Mouse (Mus musculus): ENCODE data around the gene Treml4. TPM values are rescaled to one million over a fixed set of nuclear protein-coding genes. Genes with fewer than 3 reads are reported as not detected.

Gene Treml4
- 0.35 and 0.56 TPM in 2 replicates for total RNA-seq (2012; rRNA removed)
- polyA plus RNA-seq (2012; ENCODE audit: insufficient read depth in 1 of 2, insufficient read length in 2 of 2, low read depth in 1 of 2, low replicate concordance in 2 of 2, missing spikeins in 1 of 2) = 1 to 10 TPM in 1 of 2 experiments, not detected in 1; 1.4 TPM

- H3K4me1 ChIP-seq (ENCODE audit: control insufficient read depth in 1 of 2, insufficient read depth in 2 of 2, low read length in 2 of 2) = peaks cover 0 to 23% of the 10 kb centered on the region in 2 experiments; a peak in 3 of 4 replicates
- H3K27me3 ChIP-seq (ENCODE audit: control insufficient read depth in 1 of 2, insufficient read depth in 2 of 2, low read length in 2 of 2) = no peaks in the 10 kb centered on the region
- H3K4me3 ChIP-seq (ENCODE audit: control insufficient read depth in 1 of 2, insufficient read depth in 1 of 2, low read depth in 2 of 2, low read length in 2 of 2) = no peak within 1 kb of the TSS
- H3K9me3 ChIP-seq (replicated peaks; ENCODE audit: insufficient read depth, low read length) = no peaks in the 10 kb centered on the region
- TF ChIP-seq MYC (IDR thresholded peaks at IDR 0.05; ENCODE audit: low read depth, low read length) (no peak), UBTF (IDR thresholded peaks at IDR 0.05; ENCODE audit: borderline replicate concordance, insufficient read depth, low read depth, low read length) (no peak), ZNF384 (IDR thresholded peaks at IDR 0.05; ENCODE audit: low read depth, low read length) (peak; percentile 54; the same call in 1 of the 2 replicates)
- H3K36me3 ChIP-seq (ENCODE audit: control insufficient read depth in 1 of 2, insufficient read depth in 2 of 2, low read length in 2 of 2) = peaks cover 0 to 22% of the 10 kb centered on the region in 2 experiments; a peak in 2 of 4 replicates
- no peak within 1 kb of the TSS for H3K27ac ChIP-seq (ENCODE audit: control insufficient read depth, low read depth, low read length)
- H3K79me2 ChIP-seq (ENCODE audit: control insufficient read depth, insufficient read depth, low read length, poor library complexity) = no peaks in the 10 kb centered on the region
- H3K9ac ChIP-seq (ENCODE audit: control insufficient read depth, low read depth, low read length, poor library complexity, severe bottlenecking) = no peak within 1 kb of the TSS
- DNase-seq (ENCODE audit: low read depth, low spot score) = no peak
Observed at GRCm38 (mm10) chr17:48263741-48264362, at the start of gene Treml4. Treml4 (plus strand) TSS chr17:48264295.

DNA sequence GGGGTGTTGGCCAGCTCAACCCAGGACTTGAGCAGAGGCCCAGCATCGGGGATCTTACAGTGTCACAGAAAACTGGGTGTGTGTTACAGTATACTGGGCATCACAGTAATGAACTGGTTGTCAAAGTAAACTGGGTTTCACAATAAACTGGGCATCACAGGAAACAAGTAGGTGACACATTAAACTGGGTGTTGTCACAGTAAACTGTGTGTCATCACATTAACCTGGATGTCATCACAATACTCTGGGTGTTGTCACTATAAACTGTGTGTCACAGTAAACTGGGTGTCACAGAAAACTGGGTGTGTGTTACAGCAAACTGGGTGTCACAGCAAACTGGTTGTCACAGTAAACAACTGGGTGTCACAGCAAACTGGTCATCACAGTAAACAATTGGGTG lies 48.7 kb upstream of the Treml4 start:
- Histone ChIP-seq H3K9ac (ENCODE audit: control insufficient read depth, low read depth, low read length, poor library complexity, severe bottlenecking) (no peak overlapping the region), H3K9me3 (replicated peaks; ENCODE audit: insufficient read depth, low read length) (no peaks in the 10 kb centered on the region), H3K4me3 (ENCODE audit: control insufficient read depth in 1 of 2, insufficient read depth in 1 of 2, low read depth in 2 of 2, low read length in 2 of 2) (no peak overlapping the region), H3K36me3 (ENCODE audit: control insufficient read depth in 1 of 2, insufficient read depth in 2 of 2, low read length in 2 of 2) (no peaks in the 10 kb centered on the region), H3K79me2 (ENCODE audit: control insufficient read depth, insufficient read depth, low read length, poor library complexity) (no peaks in the 10 kb centered on the region), H3K4me1 (ENCODE audit: control insufficient read depth in 1 of 2, insufficient read depth in 2 of 2, low read length in 2 of 2) (no peaks in the 10 kb centered on the region), H3K27ac (ENCODE audit: control insufficient read depth, low read depth, low read length) (no peak overlapping the region), H3K27me3 (ENCODE audit: control insufficient read depth in 1 of 2, insufficient read depth in 2 of 2, low read length in 2 of 2) (no peaks in the 10 kb centered on the region)
- no peak for TF ChIP-seq ZNF384 (IDR thresholded peaks at IDR 0.05; ENCODE audit: low read depth, low read length)
- no peak for TF ChIP-seq ZKSCAN1 (IDR thresholded peaks at IDR 0.05; ENCODE audit: low read depth, low read length)
- no peak for TF ChIP-seq USF2 (IDR thresholded peaks at IDR 0.05; ENCODE audit: borderline replicate concordance in 1 of 2, insufficient read depth in 1 of 2, low read depth in 1 of 2, low read length in 2 of 2)
- no peak for TF ChIP-seq TCF12 (IDR thresholded peaks at IDR 0.05; ENCODE audit: low read depth, low read length)
- TF ChIP-seq ELF1 (IDR thresholded peaks at IDR 0.05; ENCODE audit: low read depth, low read length) = no peak
- no peak for DNase-seq (ENCODE audit: low read depth, low spot score)

- Histone ChIP-seq H3K36me3 (ENCODE audit: control insufficient read depth in 1 of 2, insufficient read depth in 2 of 2, low read length in 2 of 2) (no peaks in the 10 kb centered on the region), H3K9me3 (replicated peaks; ENCODE audit: insufficient read depth, low read length) (no peaks in the 10 kb centered on the region), H3K27ac (ENCODE audit: control insufficient read depth, low read depth, low read length) (no peak overlapping the region), H3K4me1 (ENCODE audit: control insufficient read depth in 1 of 2, insufficient read depth in 2 of 2, low read length in 2 of 2) (no peaks in the 10 kb centered on the region), H3K79me2 (ENCODE audit: control insufficient read depth, insufficient read depth, low read length, poor library complexity) (no peaks in the 10 kb centered on the region), H3K27me3 (ENCODE audit: control insufficient read depth in 1 of 2, insufficient read depth in 2 of 2, low read length in 2 of 2) (peaks cover 0 to 6% of the 10 kb centered on the region in 2 experiments; a peak in 2 of 4 replicates), H3K4me3 (ENCODE audit: control insufficient read depth in 1 of 2, insufficient read depth in 1 of 2, low read depth in 2 of 2, low read length in 2 of 2) (no peak overlapping the region), H3K9ac (ENCODE audit: control insufficient read depth, low read depth, low read length, poor library complexity, severe bottlenecking) (no peak overlapping the region)
- DNase-seq (ENCODE audit: low read depth, low spot score) = no peak
- TF ChIP-seq ZNF384 (IDR thresholded peaks at IDR 0.05; ENCODE audit: low read depth, low read length) = no peak
- no peak for TF ChIP-seq MAX (IDR thresholded peaks at IDR 0.05; ENCODE audit: low read length)
- TF ChIP-seq RCOR1 (IDR thresholded peaks at IDR 0.05; ENCODE audit: low read depth, low read length) = no peak
- TF ChIP-seq NELFE (IDR thresholded peaks at IDR 0.05; ENCODE audit: low read depth, low read length) = no peak
- TF ChIP-seq TAL1 (IDR thresholded peaks at IDR 0.05; ENCODE audit: low read length) = no peak
- no peak for TF ChIP-seq JUND (IDR thresholded peaks at IDR 0.05; ENCODE audit: low read depth, low read length)
- no peak for TF ChIP-seq USF1 (IDR thresholded peaks at IDR 0.05; ENCODE audit: low read depth, low read length)
- TF ChIP-seq POLR2A (IDR thresholded peaks at IDR 0.05; ENCODE audit: control insufficient read depth in 1 of 2, insufficient read depth in 1 of 2, low read depth in 1 of 2, low read length in 2 of 2, poor library complexity in 1 of 2) = no peak
- no peak for TF ChIP-seq MAFK (IDR thresholded peaks at IDR 0.05; ENCODE audit: borderline replicate concordance, low read depth, low read length)
- no peak for TF ChIP-seq NRF1 (IDR thresholded peaks at IDR 0.05; ENCODE audit: insufficient read depth, low read depth, low read length, poor library complexity, severe bottlenecking)
- TF ChIP-seq UBTF (IDR thresholded peaks at IDR 0.05; ENCODE audit: borderline replicate concordance, insufficient read depth, low read depth, low read length) = no peak
Observed at GRCm38 (mm10) chr17:48230680-48231079, 33.4 kb upstream of the Treml4 start.

All from MEL (cell line).